Mouse (Mus musculus): ENCODE measurements around the gene Fjx1. TPM values are rescaled to one million over a fixed set of nuclear protein-coding genes. Genes with fewer than 3 reads are reported as not detected.

Gene Fjx1
- total and polyA plus RNA-seq, 3 experiments = 0.17 to 0.55 (median 0.43) TPM

GRCm38 (mm10) chr2:102468645-102469044 lies 16.3 kb upstream of the Fjx1 start:
- no peak overlapping the region for H3K4me3 ChIP-seq (replicated peaks in 1 of 3; ENCODE audit: low read depth in 2 of 3, low read length in 2 of 3, poor library complexity in 1 of 3)
- in situ Hi-C loops (cut with MboI; ENCODE audit: low pct_ligation_motif_present, low pct_unique_long_range_greater_than_20kb, low sequenced_read_pairs) = no loop called here
- no peaks in the 10 kb centered on the region for H3K4me1 ChIP-seq (ENCODE audit: control insufficient read depth in 1 of 2, insufficient read depth in 2 of 2)
- H3K4me2 ChIP-seq (ENCODE audit: insufficient read depth, low read depth, poor library complexity, severe bottlenecking) = no peak overlapping the region
- DNase-seq (ENCODE audit: extremely low read depth) = no peak
- TF ChIP-seq USF1 (IDR thresholded peaks at IDR 0.05; ENCODE audit: low read depth, low read length) = no peak
- H3K36me3 ChIP-seq (replicated peaks in 1 of 2; ENCODE audit: control insufficient read depth in 1 of 2, insufficient read depth in 1 of 2, low read length in 1 of 2) = no peaks in the 10 kb centered on the region
- H3K27me3 ChIP-seq (replicated peaks) = no peaks in the 10 kb centered on the region
- no peaks in the 10 kb centered on the region for H3K79me2 ChIP-seq (replicated peaks; ENCODE audit: control insufficient read depth, extremely low read depth, insufficient read depth, poor library complexity, severe bottlenecking)
- H3K9me3 ChIP-seq (replicated peaks; ENCODE audit: low read length) = no peaks in the 10 kb centered on the region
- dilution Hi-C loops (cut with MboI; ENCODE audit: extremely low pct_ligation_motif_present, extremely low pct_unique_long_range_greater_than_20kb, low sequenced_read_pairs) = no loop called here
- no peak overlapping the region for H3K27ac ChIP-seq (ENCODE audit: insufficient read depth, low read depth)
- no peak overlapping the region for H3K9ac ChIP-seq (ENCODE audit: insufficient read depth, low read depth)

GRCm38 (mm10) chr2:102464342-102464732 lies 12.0 kb upstream of the Fjx1 start:
- no peak for DNase-seq (ENCODE audit: extremely low read depth)
- H3K4me2 ChIP-seq (ENCODE audit: insufficient read depth, low read depth, poor library complexity, severe bottlenecking) = no peak overlapping the region
- no peak for TF ChIP-seq NELFE (IDR thresholded peaks at IDR 0.05; ENCODE audit: low read depth, low read length)
- TF ChIP-seq TBP (conservative IDR thresholded peaks at IDR 0.05; ENCODE audit: low read depth, low read length) = no peak
- no peak for TF ChIP-seq NRF1 (IDR thresholded peaks at IDR 0.05; ENCODE audit: low read depth, low read length)
- no peak for TF ChIP-seq RCOR1 (conservative IDR thresholded peaks at IDR 0.05; ENCODE audit: low read depth, low read length)
- no peak for TF ChIP-seq JUND (conservative IDR thresholded peaks at IDR 0.05; ENCODE audit: low read depth, low read length)
- no peak for TF ChIP-seq TCF12 (IDR thresholded peaks at IDR 0.05; ENCODE audit: low read depth, low read length)
- TF ChIP-seq KAT2A (IDR thresholded peaks at IDR 0.05; ENCODE audit: insufficient replicate concordance, low read length) = no peak
- no peak for TF ChIP-seq ZMIZ1 (IDR thresholded peaks at IDR 0.05; ENCODE audit: low read depth, low read length)
- no peaks in the 10 kb centered on the region for H3K9me3 ChIP-seq (replicated peaks; ENCODE audit: low read length)
- in situ Hi-C loops (cut with MboI; ENCODE audit: low pct_ligation_motif_present, low pct_unique_long_range_greater_than_20kb, low sequenced_read_pairs) = no loop called here
- dilution Hi-C loops (cut with MboI; ENCODE audit: extremely low pct_ligation_motif_present, extremely low pct_unique_long_range_greater_than_20kb, low sequenced_read_pairs) = no loop called here
- H3K36me3 ChIP-seq (replicated peaks in 1 of 2; ENCODE audit: control insufficient read depth in 1 of 2, insufficient read depth in 1 of 2, low read length in 1 of 2) = no peaks in the 10 kb centered on the region
- H3K9ac ChIP-seq (ENCODE audit: insufficient read depth, low read depth) = no peak overlapping the region
- H3K79me2 ChIP-seq (replicated peaks; ENCODE audit: control insufficient read depth, extremely low read depth, insufficient read depth, poor library complexity, severe bottlenecking) = no peaks in the 10 kb centered on the region
- H3K4me3 ChIP-seq (replicated peaks in 1 of 3; ENCODE audit: low read depth in 2 of 3, low read length in 2 of 3, poor library complexity in 1 of 3) = no peak overlapping the region
- H3K27me3 ChIP-seq (replicated peaks) = no peaks in the 10 kb centered on the region
- H3K4me1 ChIP-seq (ENCODE audit: control insufficient read depth in 1 of 2, insufficient read depth in 2 of 2) = no peaks in the 10 kb centered on the region
- H3K27ac ChIP-seq (ENCODE audit: insufficient read depth, low read depth) = no peak overlapping the region

GRCm38 (mm10) chr2:102463587-102464341 lies 11.5 kb upstream of the Fjx1 start:
- Histone ChIP-seq H3K36me3 (replicated peaks in 1 of 2; ENCODE audit: control insufficient read depth in 1 of 2, insufficient read depth in 1 of 2, low read length in 1 of 2) (no peaks in the 10 kb centered on the region), H3K4me1 (ENCODE audit: control insufficient read depth in 1 of 2, insufficient read depth in 2 of 2) (no peaks in the 10 kb centered on the region), H3K27me3 (replicated peaks) (no peaks in the 10 kb centered on the region), H3K4me2 (ENCODE audit: insufficient read depth, low read depth, poor library complexity, severe bottlenecking) (no peak overlapping the region), H3K9me3 (replicated peaks; ENCODE audit: low read length) (no peaks in the 10 kb centered on the region), H3K4me3 (replicated peaks in 1 of 3; ENCODE audit: low read depth in 2 of 3, low read length in 2 of 3, poor library complexity in 1 of 3) (no peak overlapping the region), H3K9ac (ENCODE audit: insufficient read depth, low read depth) (no peak overlapping the region), H3K27ac (ENCODE audit: insufficient read depth, low read depth) (no peak overlapping the region), H3K79me2 (replicated peaks; ENCODE audit: control insufficient read depth, extremely low read depth, insufficient read depth, poor library complexity, severe bottlenecking) (no peaks in the 10 kb centered on the region)
- no peak for DNase-seq (ENCODE audit: extremely low read depth)
- TF ChIP-seq MXI1 (IDR thresholded peaks at IDR 0.05; ENCODE audit: low read depth, low read length) (no peak), PAX5 (IDR thresholded peaks at IDR 0.05; ENCODE audit: low read length) (no peak), MYC (IDR thresholded peaks at IDR 0.05; ENCODE audit: low read depth, low read length) (no peak), CHD2 (IDR thresholded peaks at IDR 0.05; ENCODE audit: low read length) (no peak), MAZ (IDR thresholded peaks at IDR 0.05; ENCODE audit: low read depth, low read length) (no peak), IRF4 (IDR thresholded peaks at IDR 0.05; ENCODE audit: low read depth, low read length) (no peak)
- in situ Hi-C loops (cut with MboI; ENCODE audit: low pct_ligation_motif_present, low pct_unique_long_range_greater_than_20kb, low sequenced_read_pairs) (no loop called here), dilution Hi-C loops (cut with MboI; ENCODE audit: extremely low pct_ligation_motif_present, extremely low pct_unique_long_range_greater_than_20kb, low sequenced_read_pairs) (no loop called here)

Data from CH12.LX (cell line).